Mouse (Mus musculus) frontal cortex, adult (tissue): ENCODE data around the gene Camk2n1.
A peak's percentile ranks its signal among the peaks of the same experiment; 100 is the strongest.

ENCODE experiments used
- ATAC-seq: cut with Nextera tagmentation; 2 replicates; pipeline ENCODE4 v1.9.2; 2017; ENCODE audit warnings: mild to moderate bottlenecking, moderate library complexity, mixed read lengths; ENCODE audit not compliant: low TSS enrichment

Gene Camk2n1

DNA sequence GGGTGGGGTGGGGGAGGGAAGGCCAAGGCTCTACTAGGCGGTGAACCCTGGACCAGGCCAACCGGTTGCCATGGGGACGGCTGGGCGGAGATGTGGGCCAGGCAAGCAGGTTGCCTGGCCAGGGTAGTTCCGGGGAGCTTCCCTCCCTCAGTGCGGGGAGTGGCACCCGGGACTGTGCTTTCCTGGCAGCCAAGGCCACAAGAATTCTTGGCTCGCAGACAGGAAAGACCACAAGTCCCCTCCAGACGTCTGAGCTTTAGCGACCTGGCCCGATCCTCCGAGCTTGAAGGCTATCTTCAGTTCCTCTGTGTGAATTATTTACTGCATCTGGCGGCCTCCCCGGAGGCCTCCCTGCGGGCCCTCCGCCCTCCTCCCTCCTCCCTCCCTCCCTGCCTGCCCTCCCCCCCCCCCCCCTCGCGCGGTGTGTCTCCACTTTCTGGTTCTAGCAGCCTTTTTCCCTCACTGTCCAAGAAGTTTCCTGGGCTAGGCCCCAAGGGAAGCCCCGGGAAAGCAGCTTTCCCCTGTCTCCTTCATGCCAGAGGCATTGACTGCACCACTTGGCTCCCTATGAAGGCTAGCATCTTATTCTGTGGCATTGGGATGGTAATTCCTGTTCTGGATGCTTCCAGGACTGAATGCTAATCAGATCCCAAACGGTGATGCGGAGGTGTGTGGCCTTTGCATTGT is 10.7 kb downstream of the Camk2n1 start:
- no peak for ATAC-seq

DNA sequence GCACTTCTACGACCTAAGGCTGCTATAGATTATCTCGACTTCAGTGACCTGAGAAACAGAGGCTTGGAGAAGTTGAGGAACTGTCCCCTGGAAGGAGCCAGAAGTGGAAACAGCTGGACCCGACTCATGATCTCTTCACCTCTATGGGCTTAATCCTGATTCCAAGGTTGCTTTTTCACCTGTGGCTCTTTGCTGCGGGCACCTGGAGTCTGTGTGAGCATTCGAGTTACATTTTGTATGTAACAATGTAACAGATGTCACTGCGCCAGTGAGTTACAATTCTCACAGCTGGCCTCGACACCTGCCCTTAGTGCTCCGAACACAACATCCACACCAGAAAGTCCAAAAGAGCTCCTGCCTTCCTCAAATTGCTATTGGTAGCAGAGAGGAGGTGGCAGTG is 11.3 kb downstream of the Camk2n1 start:
- no peak for ATAC-seq

DNA sequence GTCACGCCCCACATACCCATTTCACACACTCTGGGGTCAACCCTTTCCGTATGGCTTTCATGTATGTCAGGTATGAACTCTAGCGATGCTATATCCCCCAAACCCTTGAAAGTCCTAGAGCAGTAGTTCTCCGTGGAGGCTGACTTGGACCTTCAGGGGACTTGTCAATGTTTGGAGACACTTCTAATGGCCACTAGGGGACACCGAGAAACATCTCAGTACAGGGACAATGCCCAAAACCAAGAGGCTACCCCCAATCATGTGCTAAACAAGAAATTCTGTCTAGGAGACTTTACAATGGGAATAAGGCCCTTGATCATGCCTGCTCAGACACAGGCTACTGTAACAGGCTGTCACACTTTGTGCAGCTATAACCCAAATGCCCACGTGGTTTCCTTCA is 12.6 kb downstream of the Camk2n1 start:
- ATAC-seq = no peak

DNA sequence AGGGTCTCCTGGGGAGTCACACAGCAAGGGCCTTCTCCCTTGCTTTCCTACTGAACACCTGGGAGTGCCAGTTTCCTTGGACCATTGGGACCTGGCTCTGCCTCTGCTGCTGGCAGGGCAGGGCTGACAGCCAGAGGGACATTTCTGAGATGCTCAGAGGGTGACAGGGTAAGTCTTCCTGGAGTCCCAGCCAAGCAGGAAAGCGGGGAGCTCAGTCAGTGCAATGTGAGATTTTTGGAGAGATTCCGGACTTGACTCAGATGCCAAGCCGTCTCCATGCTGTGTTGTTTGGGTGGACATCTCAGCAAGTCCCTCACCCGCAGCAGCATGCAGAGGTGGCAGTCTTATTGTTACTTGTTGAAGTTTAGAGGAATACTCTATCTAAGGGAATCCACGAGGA is 13.3 kb downstream of the Camk2n1 start:
- no peak for ATAC-seq

DNA sequence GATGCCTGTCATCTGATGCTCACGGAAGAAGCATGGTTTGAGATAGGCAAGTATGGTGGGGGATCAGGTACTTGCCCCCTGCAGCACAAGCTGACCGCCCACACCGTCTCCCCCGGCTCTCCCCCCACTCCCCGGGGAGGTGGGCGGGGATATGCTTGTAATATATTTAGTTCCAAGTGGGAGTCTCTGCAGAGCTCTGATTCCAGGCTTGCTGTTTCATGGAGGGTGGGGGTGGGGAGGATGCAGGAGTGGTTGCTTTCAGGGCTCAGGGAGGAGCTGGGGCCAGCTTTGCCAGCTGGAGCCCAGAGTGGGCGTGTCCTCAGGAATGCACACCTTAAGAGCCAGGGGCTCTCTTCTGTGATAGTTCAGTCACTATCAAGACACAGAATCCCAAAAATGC is 15.0 kb downstream of the Camk2n1 start:
- ATAC-seq = peak; percentile 42; the same call in 1 of the 2 replicates

DNA sequence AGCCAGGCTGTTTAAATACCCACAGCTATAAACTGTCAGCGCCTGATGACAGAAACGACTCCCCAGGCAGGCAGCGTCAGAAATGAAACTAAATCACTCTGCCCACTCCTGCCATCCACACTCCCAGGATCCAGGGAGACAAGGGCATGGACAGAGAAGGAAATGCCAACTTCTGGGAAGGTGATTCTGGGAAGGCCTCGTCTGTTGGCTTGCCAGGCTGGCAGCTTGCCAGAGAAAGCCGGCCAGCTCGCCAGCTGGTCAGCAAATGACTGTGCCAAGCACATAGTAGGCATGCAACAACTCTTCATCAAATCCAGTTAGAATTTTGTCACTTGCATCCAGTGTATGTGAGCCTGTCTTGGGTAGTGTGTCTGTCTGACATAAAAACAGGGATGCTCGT is 17.1 kb downstream of the Camk2n1 start:
- ATAC-seq = no peak

DNA sequence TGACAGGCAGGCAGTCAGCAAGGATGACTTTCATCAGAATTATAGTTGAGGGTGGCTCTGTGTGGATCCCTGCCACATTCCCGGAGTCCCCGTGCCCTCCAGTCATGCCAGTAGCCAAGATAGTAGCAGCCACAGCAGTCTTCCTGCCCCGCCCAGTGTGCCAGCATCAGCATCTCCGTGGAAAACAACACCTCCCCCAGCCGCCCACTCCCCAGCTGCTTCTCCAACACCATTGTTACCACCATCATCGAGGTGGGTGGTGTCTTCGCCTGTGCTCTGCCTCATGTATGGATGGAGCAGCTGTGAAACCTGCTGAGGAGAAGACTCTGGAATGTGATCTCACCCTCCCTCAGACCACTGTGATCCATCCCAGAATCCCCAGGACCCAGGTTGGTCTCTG is 25.5 kb downstream of the Camk2n1 start:
- ATAC-seq = peak; percentile 74; the same call in 1 of the 2 replicates

DNA sequence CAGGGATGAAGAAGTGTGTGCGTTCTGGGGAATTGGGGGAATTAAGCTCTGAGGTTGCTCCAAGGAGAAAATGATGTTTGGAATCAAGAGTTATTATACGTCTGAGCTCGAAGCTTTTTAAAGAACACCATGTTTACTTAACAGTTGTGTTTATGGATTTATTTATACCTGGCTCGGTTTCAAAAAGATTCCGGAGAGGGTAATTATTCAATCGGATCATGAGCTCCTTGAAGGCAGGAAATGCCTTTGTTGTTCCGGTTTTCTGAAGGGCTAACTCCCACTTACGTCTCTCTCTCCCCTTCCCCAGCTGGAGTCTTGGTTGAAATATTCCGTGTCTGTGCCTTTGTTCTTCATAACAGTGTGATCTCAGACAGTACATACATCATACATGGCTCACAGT is 26.8 kb downstream of the Camk2n1 start:
- ATAC-seq = no peak

DNA sequence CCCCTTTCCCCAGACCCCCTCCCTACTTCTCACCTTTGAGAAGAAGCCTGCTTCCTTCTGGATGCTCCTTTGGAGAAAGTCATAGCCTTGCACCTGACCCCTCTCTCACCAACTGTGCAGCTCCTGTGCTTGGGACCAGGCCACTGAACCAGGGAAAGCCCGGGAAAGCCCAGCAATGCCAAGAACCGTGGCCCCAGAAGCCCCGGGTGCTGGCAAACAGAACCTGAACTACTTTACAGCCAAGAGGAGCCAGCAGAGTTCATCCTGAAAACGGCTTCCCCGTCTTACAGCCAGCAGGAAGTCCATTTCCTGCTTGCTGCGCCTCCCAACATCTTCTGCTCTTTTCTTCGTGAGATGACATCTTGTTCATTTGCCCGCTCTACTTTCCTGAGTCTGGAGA is 28.6 kb downstream of the Camk2n1 start:
- ATAC-seq = no peak

DNA sequence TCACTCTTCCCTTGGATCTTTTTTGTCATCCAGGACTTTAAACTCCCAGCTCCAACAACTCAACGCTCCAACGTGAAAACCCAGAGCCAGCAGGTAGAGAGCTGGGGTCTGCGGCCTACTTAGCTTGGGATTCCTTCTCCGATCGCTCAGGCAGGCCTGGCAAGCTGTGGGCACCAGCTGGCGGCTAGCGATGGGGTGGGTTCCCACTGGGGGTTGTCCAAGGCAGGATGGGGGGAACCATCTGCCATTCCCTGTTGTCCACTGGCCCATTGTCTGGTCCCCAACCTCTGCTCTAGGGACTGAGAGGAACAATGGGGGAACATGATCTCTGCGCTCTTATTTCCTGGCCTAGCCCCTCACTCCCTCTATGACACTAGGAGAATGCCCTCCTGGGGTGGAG is 34.1 kb downstream of the Camk2n1 start:
- ATAC-seq = no peak

DNA sequence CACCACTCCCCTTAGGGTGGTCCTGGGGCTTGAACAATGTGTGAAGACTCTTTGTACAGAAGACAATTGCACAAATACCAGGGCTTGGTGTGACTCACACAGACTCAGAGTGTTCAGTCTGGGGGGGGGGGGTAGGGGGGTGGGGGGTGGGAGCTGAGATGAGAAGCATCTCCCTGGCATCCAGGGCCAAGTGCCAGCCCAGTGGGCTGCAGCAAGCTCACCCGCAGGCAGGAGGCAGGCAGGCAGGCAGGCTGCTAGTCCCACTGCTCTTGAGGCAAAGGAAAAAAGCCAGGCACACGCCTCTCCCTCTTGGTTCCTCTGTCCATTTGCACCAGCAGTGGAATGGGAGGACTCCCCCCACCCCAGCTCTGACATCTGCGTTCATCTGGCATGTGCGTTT is 37.0 kb downstream of the Camk2n1 start:
- no peak for ATAC-seq

DNA sequence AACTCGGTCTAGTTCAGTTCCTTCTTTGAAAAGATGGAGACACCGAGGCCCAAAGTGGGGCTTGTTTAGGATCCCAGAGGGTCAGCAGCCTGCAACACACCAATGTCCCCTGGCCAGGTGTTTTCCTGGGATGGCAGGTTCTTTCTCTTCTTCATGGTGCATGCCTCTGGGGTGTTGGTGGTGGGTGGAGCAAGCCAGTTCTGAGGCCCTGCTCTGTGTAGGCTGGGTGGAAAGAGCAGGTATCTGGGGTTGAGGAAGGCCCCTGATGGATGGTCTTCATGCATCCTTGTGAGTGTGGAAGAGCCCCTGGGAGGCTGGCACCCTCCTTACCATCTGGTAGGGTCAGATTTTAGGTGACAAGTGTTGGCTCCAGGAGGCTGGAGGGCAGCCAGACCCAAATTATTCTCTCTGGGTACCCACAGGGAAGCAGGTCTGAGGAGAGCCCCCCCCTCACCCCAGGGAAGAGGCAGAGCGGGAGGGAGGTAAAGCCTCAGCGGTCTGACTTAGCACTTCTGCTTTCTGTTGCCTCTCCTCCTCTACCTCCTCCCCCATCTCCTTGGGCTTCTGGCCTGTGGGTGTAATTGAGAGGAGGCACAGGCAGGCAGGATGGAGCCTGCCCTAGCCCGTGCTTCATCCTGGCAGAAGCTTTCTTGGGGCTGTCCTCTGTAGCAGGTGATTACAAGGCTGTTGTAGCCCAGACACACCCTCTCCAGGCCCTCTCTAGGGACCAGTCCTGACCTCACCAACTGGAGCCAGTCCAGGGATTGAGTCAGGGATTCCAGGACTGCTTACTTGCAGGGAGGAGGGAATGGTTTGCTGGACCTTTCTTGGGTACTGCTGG is 39.3 kb downstream of the Camk2n1 start:
- ATAC-seq = peak; percentile 67

DNA sequence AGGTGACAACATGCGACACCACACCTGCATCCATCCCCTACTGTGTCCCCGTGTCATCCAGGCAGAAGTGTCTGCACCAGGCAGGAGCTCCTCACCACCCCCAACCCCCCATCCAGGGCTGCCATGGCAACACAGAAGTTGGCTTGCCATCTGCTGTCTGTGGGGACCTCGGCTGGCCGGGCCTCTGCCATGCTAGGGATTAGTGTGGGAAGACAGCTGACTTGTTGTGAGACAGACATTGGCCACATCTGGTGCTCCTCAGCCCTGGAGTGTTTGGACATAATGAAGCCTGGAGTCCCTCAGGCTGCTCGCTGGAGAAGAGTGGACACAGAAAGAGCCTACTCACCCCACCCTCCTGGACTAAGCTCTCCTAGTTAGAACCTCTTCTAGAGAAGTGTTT is 40.8 kb downstream of the Camk2n1 start:
- ATAC-seq = no peak

DNA sequence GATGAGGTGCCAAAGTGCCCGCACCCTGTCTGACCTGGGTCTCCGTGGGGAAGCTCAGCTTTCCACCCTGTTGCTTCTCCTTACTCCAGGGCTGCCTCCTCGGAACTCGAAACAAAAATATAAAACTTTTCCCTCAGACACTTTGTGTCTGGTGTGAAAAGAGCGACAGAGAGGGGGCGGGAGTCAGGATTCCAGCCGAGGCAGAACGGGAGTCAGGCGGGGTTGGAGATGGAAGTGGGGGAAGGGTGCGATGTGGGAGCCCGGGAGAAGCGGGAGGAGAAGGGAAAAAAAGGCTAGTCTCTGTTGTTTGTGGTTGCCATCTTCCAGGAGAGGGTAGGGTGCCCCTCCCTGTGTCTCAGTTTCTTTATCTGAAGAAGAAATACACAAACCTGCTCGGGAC is 41.7 kb downstream of the Camk2n1 start:
- ATAC-seq = no peak

DNA sequence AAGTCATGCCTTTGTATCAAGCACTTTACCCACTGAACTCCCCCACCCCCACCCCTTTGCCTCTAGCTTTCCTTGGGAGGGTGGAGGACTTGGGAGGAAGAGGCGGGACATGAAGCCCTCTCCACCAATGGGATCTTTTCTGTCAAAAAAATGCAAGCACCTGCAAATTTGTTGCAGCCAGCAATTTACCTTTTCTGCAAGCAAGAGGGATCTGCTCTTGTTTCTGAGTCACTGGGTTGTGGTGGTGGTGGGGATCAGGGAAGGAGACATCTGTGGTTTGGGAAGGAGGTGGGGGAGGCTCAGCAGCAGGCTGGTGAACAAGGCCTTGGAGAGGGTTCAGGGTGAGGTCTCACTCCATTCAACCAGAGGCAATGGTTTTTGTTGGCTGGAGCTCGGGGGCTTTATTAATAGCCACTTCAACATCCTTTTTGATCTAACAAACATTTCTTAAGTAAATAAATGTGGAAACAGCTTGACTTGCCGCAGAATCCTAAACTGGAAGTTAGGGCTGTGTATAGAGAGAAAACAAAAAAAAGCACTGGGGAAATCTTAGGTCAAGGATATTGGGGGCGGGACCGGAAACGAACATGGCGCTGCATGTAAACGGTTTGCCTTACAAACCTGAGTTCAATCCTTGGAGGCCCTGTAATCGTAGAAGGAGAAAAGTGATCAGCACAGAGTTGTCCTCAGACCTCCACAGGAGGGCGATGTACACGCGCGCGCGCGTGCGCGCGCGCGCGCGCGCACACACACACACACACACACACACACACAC is 42.8 kb downstream of the Camk2n1 start:
- ATAC-seq = no peak

DNA sequence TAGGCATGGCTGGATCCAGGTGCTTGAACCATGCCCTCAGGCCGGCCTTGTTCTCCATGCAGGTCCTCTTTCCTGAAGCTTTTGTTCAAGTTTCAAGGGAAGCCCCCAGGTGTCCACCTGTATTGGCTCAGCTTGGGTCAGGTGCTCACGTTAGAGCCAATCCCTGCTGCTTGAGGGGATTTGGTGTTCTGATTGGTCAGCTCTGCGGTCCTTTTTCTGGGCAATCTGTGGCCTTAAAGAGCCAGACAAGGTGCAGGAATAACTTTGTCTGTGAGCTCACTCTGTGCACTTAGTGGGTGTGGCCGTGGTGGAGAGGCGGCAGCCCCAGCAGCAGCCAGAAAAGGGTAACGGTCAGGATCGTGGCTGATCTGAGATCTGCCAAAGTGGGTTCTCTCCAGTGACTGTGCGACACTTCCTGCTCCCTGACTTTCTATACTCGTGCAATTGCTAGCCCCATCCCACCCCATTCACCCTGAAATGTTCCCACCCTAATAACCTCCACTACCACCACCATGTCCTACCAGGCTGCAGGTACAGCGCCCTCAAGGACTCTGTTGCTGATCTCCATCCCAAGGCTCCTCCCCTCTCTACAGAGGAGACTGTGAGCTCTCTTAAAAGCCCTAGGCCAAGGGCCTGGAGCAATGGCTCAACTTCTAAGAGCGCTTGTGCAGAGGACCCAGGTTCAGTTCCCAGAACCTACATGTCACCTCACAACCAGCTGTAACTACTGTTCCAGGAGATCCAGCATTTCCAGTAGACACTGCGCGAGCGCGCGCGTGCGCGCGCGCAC is 45.9 kb downstream of the Camk2n1 start:
- no peak for ATAC-seq

DNA sequence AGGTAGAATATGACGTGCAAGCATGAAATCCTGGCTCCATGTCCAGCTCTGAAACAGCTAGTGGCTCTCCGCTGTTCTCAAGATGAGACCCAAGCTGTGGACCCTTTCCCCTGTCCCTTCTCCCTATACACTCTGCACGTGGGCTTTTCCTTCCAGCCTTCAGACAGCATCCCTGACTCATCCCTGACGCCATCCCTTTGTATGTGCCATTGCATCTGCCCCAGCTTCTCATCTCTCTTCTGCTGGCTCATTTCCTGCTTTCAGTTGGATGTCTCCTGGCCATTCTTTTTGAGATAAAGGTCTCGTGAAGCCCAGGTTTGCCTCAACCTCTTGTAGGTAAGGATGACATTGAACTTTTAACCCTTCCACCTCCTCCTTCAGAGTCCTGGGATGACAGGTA is 46.9 kb downstream of the Camk2n1 start:
- no peak for ATAC-seq

DNA sequence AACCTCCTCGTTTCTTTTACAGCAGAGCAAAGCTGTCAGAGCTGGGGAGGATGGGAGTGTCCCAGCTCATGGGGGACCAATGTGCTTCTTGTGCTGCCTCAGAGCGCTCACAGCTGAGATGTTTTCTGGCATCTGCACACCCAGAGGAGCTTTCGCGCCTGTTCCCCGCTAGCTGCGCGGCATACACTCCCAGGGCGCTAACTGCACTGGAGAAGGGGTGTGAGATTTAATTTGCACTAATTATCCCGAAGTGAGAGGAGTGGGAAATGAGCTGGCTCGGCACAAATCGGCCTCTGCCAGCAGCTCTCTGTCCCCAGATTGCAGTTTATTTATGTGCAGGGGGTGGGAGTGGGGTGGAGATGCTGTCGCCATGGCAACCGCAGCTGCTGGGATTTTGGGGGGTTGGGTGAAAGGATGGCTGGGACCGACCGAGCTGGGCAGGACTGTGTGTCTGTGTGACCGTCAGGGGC is 50.6 kb downstream of the Camk2n1 start:
- peak; percentile 87 for ATAC-seq

DNA sequence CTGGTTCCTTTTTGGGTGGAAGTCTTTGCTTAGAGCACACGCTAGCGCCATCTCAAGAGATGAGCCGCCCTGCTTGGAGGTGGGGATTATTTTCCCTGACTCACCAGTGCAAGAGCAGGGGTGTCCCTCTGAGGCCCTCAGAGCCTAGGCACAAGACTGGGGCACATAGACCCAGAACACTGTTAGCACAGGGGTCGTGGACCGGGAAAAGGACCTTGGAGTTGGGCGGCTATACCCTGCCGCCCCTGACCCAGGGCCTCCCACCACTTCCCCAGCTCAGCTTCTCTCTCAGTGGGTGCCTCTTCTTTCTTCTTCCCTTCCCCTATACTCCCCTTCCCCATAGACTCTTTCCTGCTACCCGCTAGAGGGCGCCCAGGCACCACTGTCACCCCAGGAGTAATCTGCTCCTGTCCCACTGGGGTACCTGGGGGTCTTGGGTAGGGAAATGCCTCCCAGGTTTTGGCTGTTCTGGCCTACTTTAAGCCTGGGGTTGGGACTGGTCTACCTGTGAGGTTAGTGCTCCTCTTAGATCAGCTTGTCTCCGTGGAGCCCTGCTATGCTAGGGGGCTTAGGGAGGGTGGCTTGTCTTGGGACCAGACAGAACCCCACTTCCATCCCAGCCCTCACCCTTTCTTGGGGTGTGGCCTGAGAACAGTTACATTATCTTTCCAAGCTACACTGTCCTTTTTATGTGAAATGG is 51.2 kb downstream of the Camk2n1 start:
- ATAC-seq = peak; percentile 63; the same call in 1 of the 2 replicates

DNA sequence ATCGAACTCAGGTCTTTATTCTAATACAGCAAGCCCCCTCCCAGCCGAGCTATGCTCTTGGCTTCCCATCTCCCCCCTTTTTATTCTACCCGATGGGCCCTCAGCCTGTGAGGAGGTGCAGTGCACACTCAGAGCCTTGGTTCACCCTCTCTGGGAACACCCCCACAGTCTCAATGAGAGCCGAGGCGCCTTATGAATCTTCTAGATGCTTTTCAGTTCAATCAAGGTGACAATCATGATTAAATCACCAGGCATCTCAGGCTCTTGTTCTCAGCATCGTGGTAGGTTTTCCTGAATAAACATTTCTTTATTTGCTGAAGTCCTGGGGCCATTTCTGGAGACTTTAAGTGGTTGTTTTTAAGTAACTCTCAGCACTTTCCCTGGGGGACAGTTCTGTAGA is 53.8 kb downstream of the Camk2n1 start:
- no peak for ATAC-seq
